Mouse (Mus musculus): Measurements from ENCODE around the gene Tmem141. TPM values are rescaled to one million over a fixed set of nuclear protein-coding genes. Genes with fewer than 3 reads are reported as not detected.

The Tmem141 gene
- polyA plus RNA-seq, 1 experiment from 2014 or later: 17.6 TPM

DNA sequence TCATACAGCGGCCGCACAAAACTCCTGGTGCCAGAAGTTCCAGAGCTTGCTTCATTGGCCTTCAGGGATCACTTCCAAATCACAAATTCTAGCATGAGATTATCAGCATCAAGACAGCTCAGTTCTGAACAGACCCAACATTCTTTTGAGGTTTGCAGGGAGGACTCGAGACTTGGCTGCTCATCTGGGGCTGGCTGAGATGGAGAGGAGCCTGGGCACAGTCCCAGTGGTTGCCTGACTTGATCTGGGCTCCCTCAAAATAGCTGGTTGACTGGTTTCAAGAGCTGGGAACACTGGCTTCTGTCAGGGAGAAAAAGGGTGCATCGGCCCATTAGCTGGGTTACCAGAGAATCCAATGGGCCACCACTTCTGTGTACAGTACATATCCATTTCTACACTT lies 34.9 kb upstream of the Tmem141 start:
- H3K4me2 ChIP-seq (replicated peaks; ENCODE audit: low read depth, low read length): no peak overlapping the region
- DNase-seq (ENCODE audit: low spot score): no peak
- no peak for ATAC-seq (ENCODE audit: low FRiP score)
- H3K4me1 ChIP-seq (replicated peaks; ENCODE audit: control insufficient read depth, insufficient read depth, low read length): no peaks in the 10 kb centered on the region
- no peaks in the 10 kb centered on the region for H3K36me3 ChIP-seq (ENCODE audit: control insufficient read depth, insufficient read depth, low read length)
- H3K9me3 ChIP-seq (ENCODE audit: control insufficient read depth, low read length): no peaks in the 10 kb centered on the region
- no peak overlapping the region for H3K4me3 ChIP-seq (ENCODE audit: low read depth, low read length)
- WGBS: 86% methylated on average over 4 of the region's 4 CpGs
- H3K27me3 ChIP-seq (ENCODE audit: control insufficient read depth, insufficient read depth, low read length): no peaks in the 10 kb centered on the region
- H3K9ac ChIP-seq (ENCODE audit: low read depth, low read length): no peak overlapping the region
- H3K27ac ChIP-seq (ENCODE audit: low read depth, low read length): no peak overlapping the region

GRCm38 (mm10) chr2:25654502-25654901 lies 32.7 kb upstream of the Tmem141 start:
- WGBS: 58% methylated on average over 1 of the region's 1 CpGs
- H3K36me3 ChIP-seq (ENCODE audit: control insufficient read depth, insufficient read depth, low read length): no peaks in the 10 kb centered on the region
- H3K9me3 ChIP-seq (ENCODE audit: control insufficient read depth, low read length): no peaks in the 10 kb centered on the region
- H3K27me3 ChIP-seq (ENCODE audit: control insufficient read depth, insufficient read depth, low read length): no peaks in the 10 kb centered on the region
- H3K4me3 ChIP-seq (ENCODE audit: low read depth, low read length): no peak overlapping the region
- DNase-seq (ENCODE audit: low spot score) (no peak), ATAC-seq (ENCODE audit: low FRiP score) (no peak)
- no peak overlapping the region for H3K27ac ChIP-seq (ENCODE audit: low read depth, low read length)
- H3K4me1 ChIP-seq (replicated peaks; ENCODE audit: control insufficient read depth, insufficient read depth, low read length): no peaks in the 10 kb centered on the region
- H3K4me2 ChIP-seq (replicated peaks; ENCODE audit: low read depth, low read length): no peak overlapping the region
- H3K9ac ChIP-seq (ENCODE audit: low read depth, low read length): no peak overlapping the region

- no peak within 1 kb of the TSS for H3K4me2 ChIP-seq (replicated peaks; ENCODE audit: low read depth, low read length)
- H3K27ac ChIP-seq (ENCODE audit: low read depth, low read length): no peak within 1 kb of the TSS
- no peaks in the 10 kb centered on the region for H3K4me1 ChIP-seq (replicated peaks; ENCODE audit: control insufficient read depth, insufficient read depth, low read length)
- H3K9ac ChIP-seq (ENCODE audit: low read depth, low read length): no peak within 1 kb of the TSS
- no peaks in the 10 kb centered on the region for H3K36me3 ChIP-seq (ENCODE audit: control insufficient read depth, insufficient read depth, low read length)
- ATAC-seq (ENCODE audit: low FRiP score) (no peak), DNase-seq (ENCODE audit: low spot score) (no peak)
- 79% methylated on average over 2 of the region's 2 CpGs for WGBS
- H3K27me3 ChIP-seq (ENCODE audit: control insufficient read depth, insufficient read depth, low read length): no peaks in the 10 kb centered on the region
- no peak within 1 kb of the TSS for H3K4me3 ChIP-seq (ENCODE audit: low read depth, low read length)
- H3K9me3 ChIP-seq (ENCODE audit: control insufficient read depth, low read length): no peaks in the 10 kb centered on the region
These were observed 31.1 kb upstream of the Tmem141 start, which contains the start of gene Lcn8 for GRCm38 (mm10) chr2:25652902-25653301. TSS of gene Lcn8 (plus strand) at chr2:25653120.

DNA sequence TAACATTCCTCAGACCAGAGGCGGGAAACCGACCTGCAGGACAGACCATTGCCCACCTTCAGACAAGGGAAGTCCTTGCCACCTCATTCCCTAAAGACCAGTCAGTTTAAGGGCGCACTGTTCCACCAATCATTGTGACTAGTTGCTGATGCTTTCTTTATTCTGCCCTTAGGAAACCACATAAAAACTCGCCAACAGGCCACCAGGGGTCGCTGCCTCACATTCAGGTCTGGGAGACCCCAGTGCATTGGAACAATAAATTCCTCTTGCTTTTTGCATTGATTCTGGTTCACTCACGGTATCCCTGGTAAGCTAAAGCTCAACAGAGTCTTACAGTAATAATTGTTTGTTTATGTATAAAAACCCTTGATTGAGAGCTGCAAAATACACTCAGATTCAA lies 18.1 kb upstream of the Tmem141 start:
- WGBS: 19% methylated on average over 6 of the region's 6 CpGs
- ATAC-seq (ENCODE audit: low FRiP score): no peak
- H3K27me3 ChIP-seq (ENCODE audit: control insufficient read depth, insufficient read depth, low read length): no peaks in the 10 kb centered on the region

DNA sequence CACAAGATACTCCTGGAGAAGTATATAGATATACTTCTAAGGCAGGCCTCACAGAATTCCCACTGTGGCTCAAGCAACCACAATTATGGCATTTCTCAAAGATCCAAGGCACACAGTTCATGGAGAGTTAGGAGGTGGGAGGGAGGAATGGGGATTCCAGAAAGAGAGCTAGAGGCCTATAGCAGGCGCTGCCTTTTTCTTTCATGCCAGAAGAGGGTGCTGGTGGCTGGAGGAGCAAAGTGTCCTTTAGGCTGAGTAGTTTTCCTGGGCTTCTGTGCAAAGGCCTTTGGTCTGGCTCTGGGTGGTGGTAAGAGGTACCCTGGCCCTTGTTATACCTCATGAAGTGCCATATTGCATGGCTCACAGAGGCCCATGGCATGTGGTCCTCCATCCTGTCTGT lies 12.2 kb upstream of the Tmem141 start:
- no peak for DNase-seq (ENCODE audit: low spot score)
- H3K9ac ChIP-seq (ENCODE audit: low read depth, low read length): no peak overlapping the region
- WGBS: 40% methylated on average over 1 of the region's 1 CpGs
- no peak overlapping the region for H3K4me3 ChIP-seq (ENCODE audit: low read depth, low read length)
- H3K36me3 ChIP-seq (ENCODE audit: control insufficient read depth, insufficient read depth, low read length): no peaks in the 10 kb centered on the region
- H3K27ac ChIP-seq (ENCODE audit: low read depth, low read length): no peak overlapping the region
- no peaks in the 10 kb centered on the region for H3K4me1 ChIP-seq (replicated peaks; ENCODE audit: control insufficient read depth, insufficient read depth, low read length)
- ATAC-seq (ENCODE audit: low FRiP score): no peak
- H3K9me3 ChIP-seq (ENCODE audit: control insufficient read depth, low read length): no peaks in the 10 kb centered on the region
- H3K4me2 ChIP-seq (replicated peaks; ENCODE audit: low read depth, low read length): no peak overlapping the region
- H3K27me3 ChIP-seq (ENCODE audit: control insufficient read depth, insufficient read depth, low read length): no peaks in the 10 kb centered on the region

More for the DNA sequence above, 18.1 kb upstream of the Tmem141 start:
- Histone ChIP-seq H3K9ac (ENCODE audit: low read depth, low read length) (no peak overlapping the region), H3K9me3 (ENCODE audit: control insufficient read depth, low read length) (no peaks in the 10 kb centered on the region), H3K4me3 (ENCODE audit: low read depth, low read length) (no peak overlapping the region), H3K27ac (ENCODE audit: low read depth, low read length) (no peak overlapping the region), H3K36me3 (ENCODE audit: control insufficient read depth, insufficient read depth, low read length) (no peaks in the 10 kb centered on the region), H3K4me1 (replicated peaks; ENCODE audit: control insufficient read depth, insufficient read depth, low read length) (no peaks in the 10 kb centered on the region), H3K4me2 (replicated peaks; ENCODE audit: low read depth, low read length) (no peak overlapping the region)
- peak; percentile 76 for DNase-seq (ENCODE audit: low spot score)

- Histone ChIP-seq H3K9ac (ENCODE audit: low read depth, low read length) (no peak overlapping the region), H3K4me3 (ENCODE audit: low read depth, low read length) (no peak overlapping the region), H3K27me3 (ENCODE audit: control insufficient read depth, insufficient read depth, low read length) (no peaks in the 10 kb centered on the region), H3K27ac (ENCODE audit: low read depth, low read length) (no peak overlapping the region), H3K9me3 (ENCODE audit: control insufficient read depth, low read length) (no peaks in the 10 kb centered on the region), H3K4me2 (replicated peaks; ENCODE audit: low read depth, low read length) (no peak overlapping the region), H3K4me1 (replicated peaks; ENCODE audit: control insufficient read depth, insufficient read depth, low read length) (no peaks in the 10 kb centered on the region), H3K36me3 (ENCODE audit: control insufficient read depth, insufficient read depth, low read length) (no peaks in the 10 kb centered on the region)
- no peak for DNase-seq (ENCODE audit: low spot score)
- ATAC-seq (ENCODE audit: low FRiP score): no peak
- WGBS: 86% methylated on average over 3 of the region's 3 CpGs
These were observed 11.8 kb upstream of the Tmem141 start for GRCm38 (mm10) chr2:25633616-25634015.

DNA sequence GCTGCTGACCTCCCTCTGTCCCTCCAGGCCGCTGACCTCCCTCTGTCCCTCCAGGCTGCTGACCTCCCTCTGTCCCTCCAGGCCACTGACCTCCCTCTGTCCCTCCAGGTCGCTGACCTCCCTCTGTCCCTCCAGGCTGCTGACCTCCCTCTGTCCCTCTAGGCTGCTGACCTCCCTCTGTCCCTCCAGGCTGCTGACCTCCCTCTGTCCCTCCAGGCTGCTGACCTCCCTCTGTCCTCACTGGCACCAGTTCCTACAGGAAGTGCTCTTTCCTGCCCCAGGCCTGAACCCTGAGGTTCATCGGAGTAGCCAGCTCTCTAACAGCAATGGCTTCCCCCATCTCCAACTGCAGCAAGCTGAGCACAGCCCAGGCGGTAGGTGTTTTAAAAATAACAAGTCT lies 6.9 kb upstream of the Tmem141 start:
- H3K4me2 ChIP-seq (replicated peaks; ENCODE audit: low read depth, low read length): no peak overlapping the region
- H3K9ac ChIP-seq (ENCODE audit: low read depth, low read length): no peak overlapping the region
- no peak overlapping the region for H3K4me3 ChIP-seq (ENCODE audit: low read depth, low read length)
- no peak for DNase-seq (ENCODE audit: low spot score)
- no peaks in the 10 kb centered on the region for H3K36me3 ChIP-seq (ENCODE audit: control insufficient read depth, insufficient read depth, low read length)
- H3K4me1 ChIP-seq (replicated peaks; ENCODE audit: control insufficient read depth, insufficient read depth, low read length): no peaks in the 10 kb centered on the region
- no peak overlapping the region for H3K27ac ChIP-seq (ENCODE audit: low read depth, low read length)
- H3K27me3 ChIP-seq (ENCODE audit: control insufficient read depth, insufficient read depth, low read length): no peaks in the 10 kb centered on the region
- no peaks in the 10 kb centered on the region for H3K9me3 ChIP-seq (ENCODE audit: control insufficient read depth, low read length)
- 33% methylated on average over 4 of the region's 4 CpGs for WGBS
- ATAC-seq (ENCODE audit: low FRiP score): no peak

DNA sequence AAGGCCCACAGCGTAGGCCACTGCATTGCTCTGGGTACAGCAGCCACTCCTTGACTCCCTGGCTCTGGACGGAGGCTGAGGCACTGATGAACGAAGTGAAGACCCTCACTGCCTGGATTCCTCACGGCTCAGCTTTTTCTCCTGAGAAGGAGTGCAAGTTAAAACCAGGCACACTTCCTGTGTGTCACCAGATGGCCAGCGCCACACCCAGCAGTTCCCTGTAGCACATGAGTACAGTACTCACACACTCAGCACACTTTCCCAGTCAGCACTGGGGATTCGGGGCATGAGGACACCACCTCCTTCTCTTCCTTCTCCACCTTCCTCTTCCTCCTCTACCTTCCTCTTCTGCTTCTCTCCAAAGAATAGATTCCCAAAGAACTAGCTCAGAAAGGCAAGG lies 6.0 kb upstream of the Tmem141 start, which contains the start of gene Fcna:
Gene Fcna (minus strand): TSS at position 220 of the 400 bp plus-strand sequence.
- H3K4me2 ChIP-seq (replicated peaks; ENCODE audit: low read depth, low read length): no peak within 1 kb of the TSS
- H3K36me3 ChIP-seq (ENCODE audit: control insufficient read depth, insufficient read depth, low read length): no peaks in the 10 kb centered on the region
- WGBS: 75% methylated on average over 6 of the region's 6 CpGs
- ATAC-seq (ENCODE audit: low FRiP score) (no peak), DNase-seq (ENCODE audit: low spot score) (no peak)
- H3K4me3 ChIP-seq (ENCODE audit: low read depth, low read length): no peak within 1 kb of the TSS
- no peaks in the 10 kb centered on the region for H3K4me1 ChIP-seq (replicated peaks; ENCODE audit: control insufficient read depth, insufficient read depth, low read length)
- no peaks in the 10 kb centered on the region for H3K27me3 ChIP-seq (ENCODE audit: control insufficient read depth, insufficient read depth, low read length)
- no peak within 1 kb of the TSS for H3K9ac ChIP-seq (ENCODE audit: low read depth, low read length)
- no peak within 1 kb of the TSS for H3K27ac ChIP-seq (ENCODE audit: low read depth, low read length)
- no peaks in the 10 kb centered on the region for H3K9me3 ChIP-seq (ENCODE audit: control insufficient read depth, low read length)

GRCm38 (mm10) chr2:25625986-25626385 lies 4.2 kb upstream of the Tmem141 start:
- DNase-seq (ENCODE audit: low spot score): no peak
- Histone ChIP-seq H3K36me3 (ENCODE audit: control insufficient read depth, insufficient read depth, low read length) (no peaks in the 10 kb centered on the region), H3K9me3 (ENCODE audit: control insufficient read depth, low read length) (no peaks in the 10 kb centered on the region), H3K27ac (ENCODE audit: low read depth, low read length) (no peak overlapping the region), H3K9ac (ENCODE audit: low read depth, low read length) (no peak overlapping the region), H3K27me3 (ENCODE audit: control insufficient read depth, insufficient read depth, low read length) (no peaks in the 10 kb centered on the region), H3K4me1 (replicated peaks; ENCODE audit: control insufficient read depth, insufficient read depth, low read length) (no peaks in the 10 kb centered on the region), H3K4me2 (replicated peaks; ENCODE audit: low read depth, low read length) (no peak overlapping the region), H3K4me3 (ENCODE audit: low read depth, low read length) (no peak overlapping the region)
- no peak for ATAC-seq (ENCODE audit: low FRiP score)
- 47% methylated on average over 5 of the region's 5 CpGs for WGBS
